Mouse (Mus musculus): ENCODE results near the gene Mcfd2.

The Mcfd2 gene

DNA sequence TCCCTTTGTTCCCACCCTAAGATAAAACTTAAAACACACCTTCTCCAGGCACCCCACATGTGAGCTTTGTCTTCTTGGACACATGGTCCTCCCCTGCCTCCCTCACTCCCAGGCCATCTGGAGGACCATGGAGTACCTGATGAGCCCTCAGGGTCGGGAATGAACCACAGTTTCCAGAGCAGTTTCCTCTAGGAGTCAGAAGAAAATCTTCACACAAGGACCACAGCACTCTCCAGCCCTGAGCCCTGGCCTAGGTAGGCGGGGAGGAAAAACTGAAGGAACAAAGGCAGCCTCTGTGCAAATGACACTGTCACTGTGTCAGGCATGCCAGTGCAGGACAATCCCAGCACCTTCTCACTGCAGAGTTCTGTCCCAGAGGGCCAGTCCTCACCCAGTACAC is 41.3 kb downstream of the Mcfd2 start:
- TF ChIP-seq GATA4 (IDR thresholded peaks at IDR 0.05; ENCODE audit: insufficient replicate concordance, low read length) = no peak

DNA sequence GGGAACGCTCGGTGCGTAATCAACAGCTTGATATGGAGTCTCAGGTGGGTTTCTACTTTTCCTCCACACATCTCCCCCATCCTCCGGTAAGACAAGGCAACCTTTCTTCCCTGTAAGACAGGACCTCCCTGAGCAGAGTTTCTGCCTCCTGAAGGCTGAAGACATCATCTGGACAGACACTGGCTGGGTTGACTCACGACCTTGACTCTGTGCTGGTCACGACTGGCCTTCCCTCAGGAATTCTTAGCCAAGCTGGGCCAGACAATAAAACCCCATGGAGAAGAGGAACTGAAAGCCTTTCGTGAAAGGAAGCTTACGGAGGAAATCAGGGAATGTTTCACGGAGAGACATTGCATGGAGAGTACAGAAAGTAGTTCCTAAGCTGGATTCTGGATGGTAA is 46.3 kb downstream of the Mcfd2 start:
- no peak for TF ChIP-seq GATA4 (IDR thresholded peaks at IDR 0.05; ENCODE audit: insufficient replicate concordance, low read length)

DNA sequence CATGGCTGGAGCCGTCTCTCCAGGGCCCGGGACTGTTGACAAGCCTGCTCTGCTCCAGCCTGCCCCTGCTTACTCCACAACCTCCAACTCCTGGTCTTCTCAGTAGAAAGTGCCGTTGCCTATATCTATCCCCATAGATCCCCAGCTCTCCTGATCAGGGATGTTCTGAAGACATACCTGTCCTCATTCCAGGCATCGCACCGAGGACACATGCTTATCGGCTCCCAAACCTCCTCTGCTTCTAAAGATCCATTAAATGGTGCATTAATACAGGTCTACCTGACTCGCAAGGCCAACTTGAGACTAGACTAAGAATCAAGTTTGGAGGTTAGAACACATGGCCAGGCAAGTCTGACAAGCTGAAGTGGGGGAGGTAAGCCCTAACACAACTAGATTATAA is 51.2 kb downstream of the Mcfd2 start:
- no peak for TF ChIP-seq GATA4 (IDR thresholded peaks at IDR 0.05; ENCODE audit: insufficient replicate concordance, low read length)

DNA sequence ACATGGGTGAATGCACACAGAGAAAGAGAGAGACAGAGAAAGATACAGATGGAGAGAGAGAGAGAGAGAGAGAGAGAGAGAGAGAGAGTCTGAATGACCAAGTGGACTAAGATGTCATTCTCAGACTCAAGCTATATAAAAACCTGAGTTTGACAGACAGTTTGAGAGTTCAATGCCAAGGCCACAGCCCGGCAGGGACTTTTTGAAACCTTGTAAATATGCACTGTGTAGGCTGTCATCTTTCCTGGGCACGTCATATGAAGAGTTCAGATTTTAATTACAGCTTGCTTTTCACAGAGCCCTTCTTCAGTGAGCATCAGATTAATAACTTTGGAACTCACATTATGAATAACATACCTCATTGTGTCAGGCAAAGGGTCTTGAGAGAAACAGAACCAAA is 55.2 kb downstream of the Mcfd2 start:
- TF ChIP-seq GATA4 (IDR thresholded peaks at IDR 0.05; ENCODE audit: insufficient replicate concordance, low read length) = no peak

DNA sequence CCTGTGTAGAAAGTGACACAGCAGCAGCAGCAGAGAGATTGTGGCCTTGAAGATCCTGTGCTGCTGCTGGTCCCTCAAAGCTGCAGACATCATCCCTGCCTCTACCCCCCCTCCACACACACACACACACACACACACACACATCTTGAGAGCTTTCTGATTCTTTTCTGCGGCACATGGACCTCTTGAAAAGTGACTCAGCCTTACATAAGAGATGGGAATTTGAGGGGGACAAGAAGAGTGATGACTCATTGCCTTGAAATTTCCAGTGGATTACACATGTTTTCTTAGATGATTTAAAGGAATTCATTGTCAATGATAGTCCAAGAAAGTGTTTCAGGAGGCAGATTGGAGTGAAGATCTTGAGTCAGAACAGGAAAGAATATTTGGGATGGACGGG is 58.9 kb downstream of the Mcfd2 start:
- TF ChIP-seq GATA4 (IDR thresholded peaks at IDR 0.05; ENCODE audit: insufficient replicate concordance, low read length) = no peak

Measured in liver, adult (tissue).